In genomic region chr8:13047652-13048051, GRCm38 (mm10) we compare ENCODE assay signal across 24 mouse cellular contexts. TPM values are rescaled to one million over a fixed set of nuclear protein-coding genes. Genes with fewer than 3 reads are reported as not detected.
"Had no signal": no experiment of that assay in that cellular context is flagged by ENCODE, and none has a peak within 500 bp of the region (broad histone marks: within the 10 kb centered on the region; RNA-seq: fewer than 3 reads in every experiment).

No protein-coding gene starts in this region.

- H3K27ac ChIP-seq: lung, embryonic 15.5 days; macrophage; midbrain, embryonic 12.5 days; neural tube, embryonic 12.5 days had no signal

- H3K27me3 ChIP-seq: lung, embryonic 15.5 days; neural tube, embryonic 12.5 days had no signal

- H3K4me2 ChIP-seq: lung, embryonic 15.5 days; midbrain, embryonic 12.5 days; neural tube, embryonic 12.5 days had no signal

- H3K9ac ChIP-seq: liver, postnatal 0 days; lung, embryonic 15.5 days; midbrain, embryonic 12.5 days; neural tube, embryonic 12.5 days had no signal

- H3K4me3 ChIP-seq: lung, embryonic 15.5 days; megakaryocyte, embryonic 14.5 days; midbrain, embryonic 12.5 days; neural tube, embryonic 12.5 days had no signal

- H3K9me3 ChIP-seq: lung, embryonic 15.5 days; midbrain, embryonic 12.5 days; neural tube, embryonic 12.5 days had no signal

- H3K36me3 ChIP-seq: lung, embryonic 15.5 days; midbrain, embryonic 12.5 days; neural tube, embryonic 12.5 days had no signal

- DNase-seq: liver, postnatal 0 days; lung, adult 2 months; lung, postnatal 14 days; lung, postnatal 36 days; midbrain, embryonic 14.5 days; retina, postnatal 1 day; right cerebral cortex, adult 18-20 months; right cerebral cortex, postnatal 25 days; right cerebral cortex, postnatal 4 days; spleen, adult 18-20 months; thymus, adult 18-20 months; thymus, postnatal 14 days; thymus, postnatal 36 days had no signal

- ATAC-seq: liver, postnatal 0 days; lung, postnatal 0 days; midbrain, embryonic 16.5 days had no signal

- H3K4me1 ChIP-seq: lung, embryonic 15.5 days; midbrain, embryonic 12.5 days; neural tube, embryonic 12.5 days had no signal

RNA-seq across cellular contexts. Expression of gene F10, which starts 10.5 kb away (rescaled TPM):
- polyA plus RNA-seq: neural tube, embryonic 14.5 days had no signal

RNA-seq across cellular contexts. Expression of gene Proz, which starts 13.1 kb away (rescaled TPM):
- total RNA-seq: monocyte, adult 5-6 weeks had no signal
- polyA plus RNA-seq: macrophage had no signal

RNA-seq across cellular contexts. Expression of gene F7, which starts 21.8 kb away (rescaled TPM):
- total RNA-seq: monocyte, adult 5-6 weeks had no signal
- polyA plus RNA-seq: midbrain, embryonic 14.5 days; midbrain, embryonic 16.5 days; neural tube, embryonic 14.5 days; stomach, embryonic 14.5 days; thymus, postnatal 0 days had no signal
